Mouse (Mus musculus) G1E (cell line): Measurements from ENCODE around the gene Casp6.

Source experiments
- CTCF ChIP-seq: IDR thresholded peaks from 2 replicates; pipeline ENCODE4 v1.5.1; 2012; ENCODE audit warnings: low read depth, low read length, inconsistent platforms, mixed read lengths
- GATA1 ChIP-seq: IDR thresholded peaks from 2 replicates; pipeline ENCODE4 v1.6.1; 2012; ENCODE audit warnings: borderline replicate concordance, low read length, inconsistent platforms, mixed read lengths

GRCm38 (mm10) chr3:129898886-129899285 lies 2.3 kb upstream of the Casp6 start:
- TF ChIP-seq CTCF (no peak), GATA1 (no peak)
